In the genomic region with DNA sequence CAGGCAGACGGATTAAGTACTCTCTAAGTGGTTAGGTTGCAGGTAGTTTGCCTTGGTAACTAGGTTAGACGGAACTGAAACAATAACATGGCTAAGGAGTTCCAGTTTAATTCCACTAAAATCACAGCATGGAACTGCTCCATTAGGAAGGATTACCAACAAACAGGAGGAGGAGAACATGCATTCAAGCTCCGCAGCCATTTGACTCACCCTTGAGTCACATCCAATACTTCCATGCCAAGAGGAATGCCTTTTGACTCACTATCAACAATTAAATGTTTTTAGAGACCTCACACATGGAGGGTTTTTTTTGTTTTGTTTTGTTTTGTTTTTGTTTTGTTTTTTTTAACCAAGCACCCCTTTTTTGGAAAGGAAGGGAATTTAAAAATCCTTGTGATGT, we compare ENCODE assay signal across 30 mouse cellular contexts. TPM values are rescaled to one million over a fixed set of nuclear protein-coding genes. Genes with fewer than 3 reads are reported as not detected.
A peak's percentile ranks its signal among the peaks of the same experiment; 100 is the strongest.
DNase-seq lines count a peak whose midpoint lies in the region; ATAC-seq and TF ChIP-seq lines count a peak whose summit lies in the region.
"Had no signal": no experiment of that assay in that cellular context is flagged by ENCODE, and none has a peak within 500 bp of the region (broad histone marks: within the 10 kb centered on the region; RNA-seq: fewer than 3 reads in every experiment).

No protein-coding gene starts in this region.

- H3K27me3 ChIP-seq in lung, postnatal 0 days (replicated peaks; ENCODE audit: insufficient read depth, low read length) = no peaks in the 10 kb centered on the region
- no peaks in the 10 kb centered on the region for H3K27me3 ChIP-seq in C2C12 (ENCODE audit: control insufficient read depth, insufficient read depth, insufficient read length)
- peaks cover 8% of the 10 kb centered on the region for H3K27me3 ChIP-seq in Patski
- H3K27me3 ChIP-seq in myocyte (ENCODE audit: control insufficient read depth, insufficient read depth, insufficient read length) = no peaks in the 10 kb centered on the region
- H3K27me3 ChIP-seq: embryonic facial prominence, embryonic 12.5 days; embryonic facial prominence, embryonic 15.5 days; heart, embryonic 15.5 days had no signal

- no peak for TF ChIP-seq CTCF in lung, postnatal 0 days (IDR thresholded peaks at IDR 0.05)
- TF ChIP-seq CTCF in lung, adult 2 months (IDR thresholded peaks at IDR 0.05; ENCODE audit: insufficient read depth, low read length) = no peak
- TF ChIP-seq CTCF in C2C12 (IDR thresholded peaks at IDR 0.05; ENCODE audit: control insufficient read depth, insufficient read depth, insufficient read length) (no peak), Patski (IDR thresholded peaks at IDR 0.05) (no peak)

- H3ac ChIP-seq in C2C12 (ENCODE audit: control insufficient read depth, insufficient read length, low read depth) (no peak overlapping the region), myocyte (ENCODE audit: control insufficient read depth, insufficient read length) (no peak overlapping the region)

- H3K79me3 ChIP-seq in C2C12 (ENCODE audit: low read depth) = peaks cover 69% of the 10 kb centered on the region

- H3K9ac ChIP-seq in lung, postnatal 0 days (replicated peaks; ENCODE audit: low read depth) = no peak overlapping the region
- H3K9ac ChIP-seq: embryonic facial prominence, embryonic 12.5 days; embryonic facial prominence, embryonic 15.5 days; forebrain, postnatal 0 days; heart, embryonic 12.5 days; heart, embryonic 15.5 days; hindbrain, embryonic 14.5 days had no signal

- H3K4me2 ChIP-seq in lung, postnatal 0 days (replicated peaks; ENCODE audit: low read depth, low read length) = no peak overlapping the region
- peak overlapping the region; percentile 80 for H3K4me2 ChIP-seq in myocyte (ENCODE audit: low read depth)
- H3K4me2 ChIP-seq: embryonic facial prominence, embryonic 12.5 days; embryonic facial prominence, embryonic 15.5 days; heart, embryonic 12.5 days; heart, embryonic 15.5 days had no signal

- H3K4me3 ChIP-seq in lung, postnatal 0 days (ENCODE audit: low read depth, low read length) = no peak overlapping the region
- no peak overlapping the region for H3K4me3 ChIP-seq in lung, adult 2 months (replicated peaks; ENCODE audit: extremely low read depth, low read depth, low read length)
- H3K4me3 ChIP-seq in C2C12 (ENCODE audit: insufficient read depth, poor library complexity, severe bottlenecking) (no peak overlapping the region), myocyte (no peak overlapping the region)
- H3K4me3 ChIP-seq: embryonic facial prominence, embryonic 12.5 days; embryonic facial prominence, embryonic 15.5 days; gastrocnemius, adult 2 months; heart, embryonic 12.5 days; heart, embryonic 15.5 days had no signal

- no peak for TF ChIP-seq POLR2A in lung, adult 2 months (IDR thresholded peaks at IDR 0.05; ENCODE audit: borderline replicate concordance, extremely low read depth, low read depth, low read length)
- TF ChIP-seq POLR2A in myocyte (IDR thresholded peaks at IDR 0.05; ENCODE audit: insufficient read length, low read depth) = no peak

- CTCF ChIA-PET in Patski (lab: Charles Lee) = no interaction called here

- in situ Hi-C loops in Patski (cut with MboI; ENCODE audit: low pct_unique_long_range_greater_than_20kb) = loop anchor here (10.0 kb wide), 2 partner anchors 66 to 156 kb away; no protein-coding TSS in a partner anchor

- peaks cover 76% of the 10 kb centered on the region for H3K79me2 ChIP-seq in C2C12 (ENCODE audit: control insufficient read depth, insufficient read depth)
- peaks cover 64% of the 10 kb centered on the region for H3K79me2 ChIP-seq in myocyte (ENCODE audit: control insufficient read depth, insufficient read depth)

- no peak for TF ChIP-seq EP300 in lung, postnatal 0 days (IDR thresholded peaks at IDR 0.05)

- peak; percentile 23 for DNase-seq in lung, postnatal 0 days (ENCODE audit: low spot score)
- DNase-seq in lung, adult 2 months = no peak
- DNase-seq in Patski (ENCODE audit: low read depth, low spot score) = peak; percentile 9
- DNase-seq in thymus, postnatal 36 days = no peak
- no peak for DNase-seq in cerebellum, adult 8-10 months
- no peak for DNase-seq in embryo, embryonic 10 days (ENCODE audit: low spot score)
- DNase-seq: adrenal gland, postnatal 14 days; B cell, adult 2 months; cerebellum, postnatal 10 days; cerebellum, postnatal 36 days; forebrain, postnatal 0 days; gastrocnemius, adult 2 months; gastrocnemius, postnatal 14 days; heart, adult 18-20 months; heart, postnatal 10 days; heart, postnatal 36 days; kidney, adult 18-20 months had no signal

- no peaks in the 10 kb centered on the region; the same call in 1 of the 2 replicates for H3K4me1 ChIP-seq in lung, postnatal 0 days (ENCODE audit: insufficient read depth, low read depth, low read length)
- H3K4me1 ChIP-seq in lung, adult 2 months (ENCODE audit: control insufficient read depth, insufficient read depth, low read length) = no peaks in the 10 kb centered on the region; the same call in 1 of the 2 replicates
- H3K4me1 ChIP-seq: embryonic facial prominence, embryonic 12.5 days; embryonic facial prominence, embryonic 15.5 days had no signal

- 56% methylated on average over 3 of the region's 3 CpGs for WGBS in lung, postnatal 0 days
- 58% methylated on average over 3 of the region's 3 CpGs for WGBS in lung, adult 2 months

- POLR2A ChIA-PET in Patski (lab: Charles Lee) = no interaction called here

- no peaks in the 10 kb centered on the region for H3K9me3 ChIP-seq in lung, postnatal 0 days (ENCODE audit: low read length)
- H3K9me3 ChIP-seq: embryonic facial prominence, embryonic 12.5 days; embryonic facial prominence, embryonic 15.5 days; heart, embryonic 12.5 days; heart, embryonic 15.5 days had no signal

- ATAC-seq in lung, postnatal 0 days = no peak
- no peak for ATAC-seq in Patski
- ATAC-seq: activated CD4-positive, CD25-positive, alpha-beta regulatory T cell, adult 4 months; CD4-positive, CD25-positive, alpha-beta regulatory T cell, adult 4 months; forebrain, embryonic 14.5 days; forebrain, postnatal 0 days; hindbrain, postnatal 0 days; inflammation-experienced regulatory T-cells, adult 6 months; intestine, embryonic 16.5 days had no signal

- no peak overlapping the region for H3K27ac ChIP-seq in lung, postnatal 0 days (ENCODE audit: low read length)
- H3K27ac ChIP-seq: embryonic facial prominence, embryonic 12.5 days; embryonic facial prominence, embryonic 15.5 days; heart, embryonic 15.5 days; hindbrain, embryonic 14.5 days; hindbrain, postnatal 0 days had no signal

- no peaks in the 10 kb centered on the region for H3K36me3 ChIP-seq in lung, postnatal 0 days (ENCODE audit: insufficient read depth, low read length)
- H3K36me3 ChIP-seq in C2C12 (ENCODE audit: control insufficient read depth, insufficient read depth) (no peaks in the 10 kb centered on the region), myocyte (ENCODE audit: control insufficient read depth, insufficient read depth) (no peaks in the 10 kb centered on the region)
- H3K36me3 ChIP-seq: embryonic facial prominence, embryonic 12.5 days; embryonic facial prominence, embryonic 15.5 days; heart, embryonic 12.5 days; heart, embryonic 15.5 days had no signal

TF ChIP-seq in C2C12, 6 proteins besides CTCF, POLR2A, EP300 and RAD21:
- TF ChIP-seq MYOD1 (IDR thresholded peaks at IDR 0.05; ENCODE audit: control insufficient read depth, insufficient read length, low read depth) (no peak), MAX (IDR thresholded peaks at IDR 0.05) (no peak), FOSL1 (IDR thresholded peaks at IDR 0.05; ENCODE audit: insufficient read depth, low read length, poor library complexity, severe bottlenecking) (peak; percentile 40)
TF ChIP-seq in C2C12: peak in this region for 1.

TF ChIP-seq in myocyte, 11 proteins besides CTCF, POLR2A, EP300 and RAD21:
- no peak for TF ChIP-seq REST (IDR thresholded peaks at IDR 0.05; ENCODE audit: insufficient read depth, insufficient read length)
- no peak for TF ChIP-seq MYOD1 (IDR thresholded peaks at IDR 0.05; ENCODE audit: control insufficient read depth in 1 of 3, insufficient read length in 2 of 3, low read depth in 2 of 3)
- TF ChIP-seq MYOG (IDR thresholded peaks at IDR 0.05; ENCODE audit: control insufficient read depth in 1 of 3, insufficient read depth in 1 of 3, insufficient read length in 2 of 3, low read depth in 2 of 3) = no peak
- TF ChIP-seq TCF3 (IDR thresholded peaks at IDR 0.05; ENCODE audit: insufficient read length, low read depth) = no peak
- no peak for TF ChIP-seq POLR2AphosphoS2 (IDR thresholded peaks at IDR 0.05; ENCODE audit: insufficient read length, low read depth)
- TF ChIP-seq TCF12 (IDR thresholded peaks at IDR 0.05; ENCODE audit: insufficient read depth, poor library complexity, severe bottlenecking) = no peak
- TF ChIP-seq E2F4 (IDR thresholded peaks at IDR 0.05; ENCODE audit: insufficient read depth) = no peak
- no peak for TF ChIP-seq SRF (IDR thresholded peaks at IDR 0.05; ENCODE audit: control insufficient read depth, insufficient read length, low read depth)

RNA-seq across cellular contexts. Expression of a gene that starts 3.3 kb away (rescaled TPM):
- polyA plus RNA-seq in lung, postnatal 0 days (2015; fragmentation: Nextera tagmentation; extraction: Ambion mirVana) = 52.8 and 55.8 TPM in 2 replicates
- 11.3 and 13.1 TPM in 2 replicates for polyA plus RNA-seq in lung, adult 2 months (2012; rRNA removed)
- polyA plus RNA-seq in C2C12 (2012; fragmentation: generic; extraction: Trizol) (39.1 TPM), Patski (2021) (23.4 TPM), myocyte (2012; fragmentation: generic; extraction: Trizol) (36.0 TPM)

Comparison
In these comparisons a context has a peak if more than half of its experiments do, and no peak if none do; other contexts are left out.
1. DNase-seq: peak in lung, postnatal 0 days (single experiment) and Patski (single experiment); none in lung, adult 2 months (single experiment), thymus, postnatal 36 days (0 of 2), cerebellum, adult 8-10 months (single experiment) and embryo, embryonic 10 days (single experiment).